Mouse (Mus musculus): Measurements from ENCODE around the gene Naa80. TPM values are rescaled to one million over a fixed set of nuclear protein-coding genes. Genes with fewer than 3 reads are reported as not detected.
A peak's percentile ranks its signal among the peaks of the same experiment; 100 is the strongest.

Naa80 gene
- polyA plus RNA-seq, 1 experiment from 2014 or later, result 11.1 TPM

- DNase-seq (ENCODE audit: low spot score, missing footprints) (peak; percentile 99), ATAC-seq (ENCODE audit: low FRiP score) (peak; percentile 98)
- Histone ChIP-seq H3K36me3 (ENCODE audit: control insufficient read depth, insufficient read depth, low read length) (peaks cover 9% of the 10 kb centered on the region), H3K4me2 (peak within 1 kb of the TSS; percentile 63), H3K4me1 (ENCODE audit: control insufficient read depth, insufficient read depth, low read length) (peaks cover 8% of the 10 kb centered on the region; the same call in 1 of the 2 replicates), H3K27me3 (ENCODE audit: control insufficient read depth, insufficient read depth, low read length) (no peaks in the 10 kb centered on the region), H3K27ac (ENCODE audit: low read depth, low read length) (no peak within 1 kb of the TSS; the same call in 1 of the 2 replicates), H3K9me3 (ENCODE audit: control insufficient read depth, low read length) (no peaks in the 10 kb centered on the region), H3K4me3 (ENCODE audit: low read depth, low read length) (peak within 1 kb of the TSS; percentile 72), H3K9ac (ENCODE audit: low read length) (peak within 1 kb of the TSS; percentile 75)
- 14% methylated on average over 46 of the region's 46 CpGs for WGBS
Measured at GRCm38 (mm10) chr9:107586974-107587832, 8.5 kb downstream of the Naa80 start, which contains the start of gene Ifrd2. Gene Ifrd2, plus strand, starts transcription at chr9:107587642.

GRCm38 (mm10) chr9:107587833-107588639 lies 9.3 kb downstream of the Naa80 start:
- Histone ChIP-seq H3K9ac (ENCODE audit: low read length) (peak overlapping the region; percentile 75), H3K4me3 (ENCODE audit: low read depth, low read length) (peak overlapping the region; percentile 72), H3K9me3 (ENCODE audit: control insufficient read depth, low read length) (no peaks in the 10 kb centered on the region), H3K36me3 (ENCODE audit: control insufficient read depth, insufficient read depth, low read length) (peaks cover 9% of the 10 kb centered on the region), H3K27me3 (ENCODE audit: control insufficient read depth, insufficient read depth, low read length) (no peaks in the 10 kb centered on the region), H3K27ac (ENCODE audit: low read depth, low read length) (no peak overlapping the region; the same call in 1 of the 2 replicates), H3K4me2 (peak overlapping the region; percentile 63), H3K4me1 (ENCODE audit: control insufficient read depth, insufficient read depth, low read length) (peaks cover 8% of the 10 kb centered on the region; the same call in 1 of the 2 replicates)
- 6% methylated on average over 33 of the region's 33 CpGs for WGBS
- ATAC-seq (ENCODE audit: low FRiP score) (no peak), DNase-seq (ENCODE audit: low spot score, missing footprints) (no peak)

DNA sequence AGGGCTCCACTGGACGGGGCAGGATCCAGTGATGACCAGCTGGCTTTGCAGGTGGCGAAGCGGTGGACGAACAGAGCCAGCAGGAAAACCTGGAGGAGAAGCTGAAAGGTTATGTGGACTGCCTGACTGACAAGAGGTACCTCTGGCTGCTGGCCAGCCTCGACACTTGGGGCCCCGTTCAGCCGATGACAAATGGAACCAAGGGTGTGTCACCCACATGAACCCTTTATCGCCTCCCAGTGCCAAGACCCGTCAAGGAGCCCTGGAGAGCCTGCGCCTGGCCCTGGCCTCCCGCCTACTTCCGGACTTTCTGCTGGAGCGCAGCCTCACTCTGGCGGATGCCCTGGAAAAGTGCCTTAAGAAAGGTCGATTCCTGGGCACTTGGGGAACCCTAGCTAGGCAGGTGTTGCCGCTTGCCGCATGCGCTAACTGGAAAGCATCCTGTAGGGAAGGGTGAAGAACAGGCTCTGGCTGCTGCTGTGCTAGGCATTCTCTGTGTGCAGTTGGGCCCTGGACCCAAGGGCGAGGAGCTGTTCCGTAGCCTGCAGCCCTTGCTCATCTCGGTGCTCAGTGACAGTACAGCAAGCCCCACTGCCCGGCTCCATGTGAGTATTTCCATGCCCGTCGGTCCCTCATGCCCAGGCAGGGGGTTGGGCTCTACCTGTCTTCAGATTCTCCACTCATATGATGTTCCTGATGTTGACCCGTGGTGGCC lies 11.5 kb downstream of the Naa80 start:
- peaks cover 14% of the 10 kb centered on the region for H3K36me3 ChIP-seq (ENCODE audit: control insufficient read depth, insufficient read depth, low read length)
- H3K9ac ChIP-seq (ENCODE audit: low read length), result no peak overlapping the region
- H3K27ac ChIP-seq (ENCODE audit: low read depth, low read length), result no peak overlapping the region
- H3K4me3 ChIP-seq (ENCODE audit: low read depth, low read length), result no peak overlapping the region
- no peaks in the 10 kb centered on the region for H3K9me3 ChIP-seq (ENCODE audit: control insufficient read depth, low read length)
- no peak overlapping the region for H3K4me2 ChIP-seq
- DNase-seq (ENCODE audit: low spot score, missing footprints) (no peak), ATAC-seq (ENCODE audit: low FRiP score) (no peak)
- peaks cover 8% of the 10 kb centered on the region; the same call in 1 of the 2 replicates for H3K4me1 ChIP-seq (ENCODE audit: control insufficient read depth, insufficient read depth, low read length)
- no peaks in the 10 kb centered on the region for H3K27me3 ChIP-seq (ENCODE audit: control insufficient read depth, insufficient read depth, low read length)
- WGBS, result 94% methylated on average over 25 of the region's 25 CpGs

- 92% methylated on average over 6 of the region's 6 CpGs for WGBS
- Histone ChIP-seq H3K9ac (ENCODE audit: low read length) (no peak overlapping the region), H3K4me1 (ENCODE audit: control insufficient read depth, insufficient read depth, low read length) (peaks cover 8% of the 10 kb centered on the region; the same call in 1 of the 2 replicates), H3K36me3 (ENCODE audit: control insufficient read depth, insufficient read depth, low read length) (peaks cover 14% of the 10 kb centered on the region), H3K4me3 (ENCODE audit: low read depth, low read length) (no peak overlapping the region), H3K27me3 (ENCODE audit: control insufficient read depth, insufficient read depth, low read length) (no peaks in the 10 kb centered on the region), H3K4me2 (no peak overlapping the region), H3K27ac (ENCODE audit: low read depth, low read length) (no peak overlapping the region), H3K9me3 (ENCODE audit: control insufficient read depth, low read length) (no peaks in the 10 kb centered on the region)
- DNase-seq (ENCODE audit: low spot score, missing footprints) (no peak), ATAC-seq (ENCODE audit: low FRiP score) (no peak)
Measured at GRCm38 (mm10) chr9:107590773-107591060, 12.0 kb downstream of the Naa80 start.

DNA sequence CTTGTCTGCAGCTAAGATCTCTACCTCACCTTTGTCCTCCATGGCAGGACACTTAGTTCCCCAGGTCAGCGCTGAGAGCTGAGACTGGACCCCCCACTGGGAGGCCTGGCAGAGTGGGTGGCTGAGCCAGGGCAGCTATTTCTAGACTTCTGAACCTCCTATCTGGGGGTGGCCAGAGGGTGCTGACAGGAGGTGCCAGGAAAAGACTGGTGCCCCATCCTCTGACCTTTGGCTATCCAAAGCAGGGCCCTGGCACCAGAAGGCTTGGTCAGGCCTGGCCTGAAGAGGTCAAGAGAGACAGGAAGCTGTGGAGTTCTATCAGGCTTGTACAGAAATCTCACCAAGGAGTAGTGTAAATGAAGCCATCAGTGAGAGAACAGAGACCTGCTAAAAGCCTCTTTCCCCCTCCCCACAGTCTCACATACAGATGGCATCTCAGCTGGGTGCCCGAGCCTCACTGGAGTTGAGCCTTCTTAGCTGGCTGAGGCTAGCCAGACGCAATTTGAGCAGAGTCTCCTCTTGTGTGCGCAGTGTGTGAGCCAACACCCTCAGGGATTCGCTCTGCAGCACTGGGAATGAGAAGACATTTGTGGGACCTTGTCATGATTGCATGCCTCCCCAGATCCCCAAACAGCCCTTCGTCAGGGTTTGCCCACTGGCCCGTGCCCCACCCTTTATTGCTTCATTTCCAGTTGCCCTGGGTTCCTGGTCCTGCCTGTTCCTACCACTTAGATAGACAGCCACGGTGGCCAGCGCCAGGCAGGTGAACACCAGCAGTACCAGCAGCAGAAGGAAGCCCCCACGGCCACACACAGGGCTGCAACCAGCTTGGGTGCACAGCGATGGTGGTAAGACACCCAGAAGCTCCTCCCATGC lies 14.7 kb downstream of the Naa80 start:
- Histone ChIP-seq H3K9ac (ENCODE audit: low read length) (no peak overlapping the region), H3K27ac (ENCODE audit: low read depth, low read length) (no peak overlapping the region; the same call in 1 of the 2 replicates), H3K4me3 (ENCODE audit: low read depth, low read length) (no peak overlapping the region), H3K27me3 (ENCODE audit: control insufficient read depth, insufficient read depth, low read length) (no peaks in the 10 kb centered on the region), H3K36me3 (ENCODE audit: control insufficient read depth, insufficient read depth, low read length) (peaks cover 14% of the 10 kb centered on the region), H3K9me3 (ENCODE audit: control insufficient read depth, low read length) (no peaks in the 10 kb centered on the region), H3K4me2 (no peak overlapping the region), H3K4me1 (ENCODE audit: control insufficient read depth, insufficient read depth, low read length) (peaks cover 4% of the 10 kb centered on the region; the same call in 1 of the 2 replicates)
- 83% methylated on average over 11 of the region's 11 CpGs for WGBS
- DNase-seq (ENCODE audit: low spot score, missing footprints), result no peak
- no peak for ATAC-seq (ENCODE audit: low FRiP score)

DNA sequence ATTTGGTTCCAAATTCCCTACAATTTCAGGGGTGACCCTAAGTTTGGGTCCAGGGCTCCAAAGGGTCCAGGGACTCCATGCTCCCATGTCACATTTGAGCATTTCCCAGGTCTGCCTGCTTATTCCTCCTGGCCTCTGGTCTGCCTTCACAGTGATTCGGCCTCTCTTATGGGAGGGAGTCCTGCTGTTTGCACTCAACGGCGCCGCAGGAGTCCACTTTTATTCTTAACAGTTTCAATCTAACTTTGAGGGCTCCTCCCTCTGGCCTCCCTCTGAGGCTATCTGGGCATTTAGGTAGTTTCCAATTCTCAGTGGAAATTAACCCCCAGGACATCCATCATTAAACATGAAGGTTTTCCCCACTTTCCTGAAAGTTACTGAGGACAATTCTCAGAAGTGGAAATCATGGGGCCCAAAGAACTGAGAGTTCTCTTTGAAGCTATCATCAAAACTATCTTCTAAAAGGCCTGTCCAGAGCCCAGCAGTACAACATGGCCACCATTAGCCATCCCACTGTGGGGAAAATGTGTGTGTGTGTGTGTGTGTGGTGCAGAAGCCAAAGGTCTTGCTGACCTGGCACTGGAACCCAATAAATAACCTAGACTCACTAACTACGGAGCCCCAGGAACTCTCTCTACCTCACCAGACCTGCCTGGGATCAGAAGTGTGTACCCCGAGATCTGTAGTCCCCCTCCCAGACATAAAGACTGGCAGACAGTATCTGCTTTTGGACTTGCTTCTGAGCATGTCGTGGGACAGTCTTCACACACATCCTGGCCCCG lies 15.8 kb downstream of the Naa80 start:
- DNase-seq (ENCODE audit: low spot score, missing footprints) (no peak), ATAC-seq (ENCODE audit: low FRiP score) (no peak)
- 78% methylated on average over 8 of the region's 8 CpGs for WGBS
- H3K27me3 ChIP-seq (ENCODE audit: control insufficient read depth, insufficient read depth, low read length), result no peaks in the 10 kb centered on the region
- peaks cover 14% of the 10 kb centered on the region for H3K36me3 ChIP-seq (ENCODE audit: control insufficient read depth, insufficient read depth, low read length)
- H3K9me3 ChIP-seq (ENCODE audit: control insufficient read depth, low read length), result no peaks in the 10 kb centered on the region
- H3K4me2 ChIP-seq, result no peak overlapping the region
- H3K27ac ChIP-seq (ENCODE audit: low read depth, low read length), result no peak overlapping the region
- H3K4me3 ChIP-seq (ENCODE audit: low read depth, low read length), result no peak overlapping the region
- H3K4me1 ChIP-seq (ENCODE audit: control insufficient read depth, insufficient read depth, low read length), result no peaks in the 10 kb centered on the region
- no peak overlapping the region for H3K9ac ChIP-seq (ENCODE audit: low read length)

- DNase-seq (ENCODE audit: low spot score, missing footprints) (no peak), ATAC-seq (ENCODE audit: low FRiP score) (no peak)
- Histone ChIP-seq H3K27ac (ENCODE audit: low read depth, low read length) (no peak overlapping the region), H3K4me2 (no peak overlapping the region), H3K36me3 (ENCODE audit: control insufficient read depth, insufficient read depth, low read length) (peaks cover 6% of the 10 kb centered on the region), H3K4me3 (ENCODE audit: low read depth, low read length) (no peak overlapping the region), H3K4me1 (ENCODE audit: control insufficient read depth, insufficient read depth, low read length) (no peaks in the 10 kb centered on the region), H3K27me3 (ENCODE audit: control insufficient read depth, insufficient read depth, low read length) (no peaks in the 10 kb centered on the region), H3K9ac (ENCODE audit: low read length) (no peak overlapping the region), H3K9me3 (ENCODE audit: control insufficient read depth, low read length) (no peaks in the 10 kb centered on the region)
- WGBS, result 93% methylated on average over 11 of the region's 11 CpGs
Measured at GRCm38 (mm10) chr9:107596619-107597569, 18.2 kb downstream of the Naa80 start.
